Mouse (Mus musculus) kidney, embryonic 16.5 days (tissue): Measurements from ENCODE around the gene Apoc3. TPM values are rescaled to one million over a fixed set of nuclear protein-coding genes. Genes with fewer than 3 reads are reported as not detected.
A peak's percentile ranks its signal among the peaks of the same experiment; 100 is the strongest.

Source experiments
- ATAC-seq: fragments of 200-750 bp; cut with Nextera tagmentation; 2 replicates; pipeline ENCODE4 v1.8.0; 2017; ENCODE audit warnings: moderate TSS enrichment; ENCODE audit not compliant: low FRiP score, low TSS enrichment
- H3K27ac ChIP-seq: fragments of 300-500 bp; sonication (generic); 2 replicates; pipeline ENCODE4 v1.5.1; 2014; ENCODE audit warnings: low read length
- H3K27me3 ChIP-seq: fragments of 300-500 bp; sonication (generic); 2 replicates; pipeline ENCODE4 v1.6.1; 2014; ENCODE audit warnings: low read length, control low read depth, mixed read lengths; ENCODE audit not compliant: insufficient read depth
- H3K36me3 ChIP-seq: fragments of 300-500 bp; sonication (generic); 2 replicates; pipeline ENCODE4 v1.6.1; 2014; ENCODE audit warnings: low read length, control low read depth, mixed read lengths; ENCODE audit not compliant: insufficient read depth
- H3K4me1 ChIP-seq: fragments of 300-500 bp; sonication (generic); 2 replicates; pipeline ENCODE4 v1.6.1; 2014; ENCODE audit warnings: low read length, control low read depth, mixed read lengths; ENCODE audit not compliant: insufficient read depth
- H3K4me2 ChIP-seq: fragments of 300-500 bp; sonication (generic); replicated peaks from 2 replicates; pipeline ENCODE4 v1.6.1; 2014; ENCODE audit warnings: low read depth, low read length
- H3K4me3 ChIP-seq: fragments of 300-500 bp; sonication (generic); 2 replicates; pipeline ENCODE4 v1.5.1; 2014; ENCODE audit warnings: mild to moderate bottlenecking, low read length
- H3K9ac ChIP-seq: fragments of 300-500 bp; sonication (generic); replicated peaks from 2 replicates; pipeline ENCODE4 v1.6.1; 2014; ENCODE audit warnings: low read length
- H3K9me3 ChIP-seq: fragments of 300-500 bp; sonication (generic); 2 replicates; pipeline ENCODE4 v1.6.1; 2016; ENCODE audit warnings: low read length, control low read depth
- WGBS: fragments of 180-500 bp; shearing (Covaris S2); extraction: QIAGEN DNeasy Blood & Tissue Kit; methylation state at CpG from one replicate; pipeline ENCODE4 v1.1.7; 2014; 5-methylcytosine and 5-hydroxymethylcytosine counted together
- polyA plus RNA-seq: library from polyadenylated mRNA; unstranded; fragments of >200 nt; fragmentation: Nextera tagmentation; extraction: Ambion mirVana; gene quantifications from 2 replicates; pipeline ENCODE4 v1.2.1, GENCODE M21; 2015

Apoc3 gene
- polyA plus RNA-seq, 1 experiment from 2014 or later = 0.82 TPM

- Histone ChIP-seq H3K36me3 (0 out of 2 replicates have a peak, but pooled peaks cover 2% of the 10 kb centered on the region), H3K9ac (no peak overlapping the region), H3K4me3 (no peak overlapping the region), H3K9me3 (no peaks in the 10 kb centered on the region), H3K27me3 (no peaks in the 10 kb centered on the region), H3K4me2 (no peak overlapping the region), H3K27ac (no peak overlapping the region), H3K4me1 (peaks cover 11% of the 10 kb centered on the region; the same call in 1 of the 2 replicates)
- 74% methylated on average over 1 of the region's 1 CpGs for WGBS
- no peak for ATAC-seq
Measured at GRCm38 (mm10) chr9:46186387-46186786, 49.0 kb downstream of the Apoc3 start.

- 50% methylated on average over 2 of the region's 2 CpGs for WGBS
- Histone ChIP-seq H3K4me2 (no peak overlapping the region), H3K4me3 (no peak overlapping the region), H3K27me3 (no peaks in the 10 kb centered on the region), H3K4me1 (peaks cover 11% of the 10 kb centered on the region; the same call in 1 of the 2 replicates), H3K9ac (no peak overlapping the region), H3K9me3 (no peaks in the 10 kb centered on the region), H3K36me3 (0 out of 2 replicates have a peak, but pooled peaks cover 2% of the 10 kb centered on the region), H3K27ac (peak overlapping the region; percentile 78; the same call in 1 of the 2 replicates)
- ATAC-seq = 0 out of 2 replicates have a peak, but pooled peaks have one; percentile 39
Measured at GRCm38 (mm10) chr9:46185191-46185590, 50.2 kb downstream of the Apoc3 start.

GRCm38 (mm10) chr9:46184542-46184941, 50.9 kb downstream of the Apoc3 start:
- H3K36me3 ChIP-seq = 0 out of 2 replicates have a peak, but pooled peaks cover 2% of the 10 kb centered on the region
- H3K4me2 ChIP-seq = no peak overlapping the region
- no peak overlapping the region for H3K9ac ChIP-seq
- H3K9me3 ChIP-seq = no peaks in the 10 kb centered on the region
- peak; percentile 54; the same call in 1 of the 2 replicates for ATAC-seq
- H3K27ac ChIP-seq = peak overlapping the region; percentile 78
- H3K4me3 ChIP-seq = no peak overlapping the region
- no peaks in the 10 kb centered on the region for H3K27me3 ChIP-seq
- 43% methylated on average over 5 of the region's 5 CpGs for WGBS
- H3K4me1 ChIP-seq = peaks cover 11% of the 10 kb centered on the region; the same call in 1 of the 2 replicates

Other genes with a start within 250 kb of the Apoc3 start
- gene Pafah1b2, start 222.9 kb downstream of the Apoc3 start, polyA plus RNA-seq = 166 and 173 TPM in 2 replicates
- 5.2 and 5.6 TPM in 2 replicates for gene Sik3, start 222.8 kb downstream of the Apoc3 start, polyA plus RNA-seq
- gene Apoa1, start 7.1 kb downstream of the Apoc3 start, polyA plus RNA-seq = 13.6 and 19.3 TPM in 2 replicates
- 0.25 TPM in 1 of 2 replicates, not detected in the other for gene Apoa4, start 5.1 kb upstream of the Apoc3 start, polyA plus RNA-seq
- gene Apoa5, start 33.0 kb upstream of the Apoc3 start, polyA plus RNA-seq = not detected in 2 replicates
- 61.1 and 61.9 TPM in 2 replicates for gene Zpr1, start 37.4 kb upstream of the Apoc3 start, polyA plus RNA-seq
- 25.6 and 29.6 TPM in 2 replicates for gene Bud13, start 47.4 kb upstream of the Apoc3 start, polyA plus RNA-seq
- not detected in 2 replicates for gene 4931429L15Rik, start 84.3 kb upstream of the Apoc3 start, polyA plus RNA-seq